Mouse (Mus musculus) cortical plate, adult 2 months (tissue): ENCODE data around the gene Ccdc91. TPM values are rescaled to one million over a fixed set of nuclear protein-coding genes. Genes with fewer than 3 reads are reported as not detected.
A peak's percentile ranks its signal among the peaks of the same experiment; 100 is the strongest.

ENCODE experiments used
- H3K27ac ChIP-seq: fragments of 200-500 bp; 2 replicates; pipeline ENCODE4 v1.5.1; 2012; ENCODE audit warnings: low read length, control low read depth, inconsistent platforms; ENCODE audit not compliant: insufficient read depth
- H3K4me1 ChIP-seq: fragments of 200-500 bp; 2 replicates; pipeline ENCODE4 v1.6.1; 2011; ENCODE audit warnings: low read length; ENCODE audit not compliant: control insufficient read depth, insufficient read depth
- H3K4me3 ChIP-seq: fragments of 200-500 bp; 2 replicates; pipeline ENCODE4 v1.5.1; 2011; ENCODE audit warnings: mild to moderate bottlenecking, low read length, control low read depth; ENCODE audit not compliant: insufficient read depth
- CTCF ChIP-seq: fragments of 200-500 bp; IDR thresholded peaks from 2 replicates; pipeline ENCODE4 v1.5.1; 2011; ENCODE audit warnings: mild to moderate bottlenecking, control low read depth, low read length; ENCODE audit not compliant: insufficient read depth; ENCODE audit errors: extremely low read depth
- POLR2A ChIP-seq: fragments of 200-500 bp; IDR thresholded peaks from 2 replicates; pipeline ENCODE4 v1.6.1; 2011; ENCODE audit warnings: mild to moderate bottlenecking, low read length, control low read depth; ENCODE audit not compliant: insufficient read depth; ENCODE audit errors: extremely low read depth
- polyA plus RNA-seq: library from polyadenylated mRNA; depleted of rRNA; stranded (reverse); fragments of >200 nt; gene quantifications from 2 replicates; pipeline ENCODE4 v1.2.3, GENCODE M21; 2012; rRNA removed

Gene Ccdc91
- 31.3 and 35.0 TPM in 2 replicates for polyA plus RNA-seq

DNA sequence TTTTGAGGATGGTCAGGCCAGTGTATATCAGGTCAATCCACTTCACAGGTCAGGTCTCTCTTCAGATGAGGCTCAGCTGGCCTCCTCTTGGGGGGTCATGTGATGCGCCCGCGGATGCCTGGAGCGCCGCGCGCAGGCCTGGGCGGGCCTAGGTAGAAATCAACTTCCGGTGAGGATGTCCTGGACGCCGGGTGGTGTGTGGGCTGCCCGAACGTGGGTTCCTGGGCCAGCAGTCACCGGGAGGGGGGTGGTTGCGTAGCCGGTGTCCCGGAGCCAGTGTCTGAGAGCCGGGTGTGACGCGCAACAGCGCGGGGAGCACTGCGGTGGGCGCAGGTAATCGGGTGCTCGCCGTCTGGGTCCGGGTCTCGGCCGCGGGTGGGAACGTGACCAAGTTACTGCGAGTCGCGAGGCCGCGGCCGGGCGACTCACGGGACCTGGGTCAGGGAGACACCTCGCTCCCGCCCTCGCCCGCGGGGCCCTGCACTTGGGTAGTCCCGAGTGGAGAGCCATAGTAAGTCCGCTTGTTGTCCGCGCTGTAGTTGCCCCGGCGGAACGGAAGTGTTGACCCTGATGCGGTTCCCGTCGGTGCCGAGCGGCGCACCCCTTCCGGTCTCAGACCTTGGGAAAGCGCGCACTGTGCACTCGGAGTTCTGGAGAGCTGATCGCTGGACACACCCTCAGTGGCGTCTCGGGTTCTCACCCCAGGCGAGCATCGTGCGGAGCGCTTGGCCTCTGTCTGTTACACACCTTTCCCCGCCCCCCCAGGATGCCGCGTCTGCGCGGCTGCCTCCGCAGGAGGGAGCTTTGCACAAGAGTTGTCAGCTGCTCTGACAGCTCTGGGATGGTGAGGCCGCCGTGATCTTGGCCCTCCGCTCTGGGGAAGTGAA lies at the start of gene Ccdc91:
Ccdc91 (plus strand) TSS at position 102 of the 887 bp plus-strand sequence.
- Histone ChIP-seq H3K4me3 (peak within 1 kb of the TSS; percentile 52), H3K4me1 (peaks cover 2% of the 10 kb centered on the region; the same call in 1 of the 2 replicates), H3K27ac (peak within 1 kb of the TSS; percentile 68)
- TF ChIP-seq POLR2A, result peak; percentile 71
- TF ChIP-seq CTCF, result no peak

DNA sequence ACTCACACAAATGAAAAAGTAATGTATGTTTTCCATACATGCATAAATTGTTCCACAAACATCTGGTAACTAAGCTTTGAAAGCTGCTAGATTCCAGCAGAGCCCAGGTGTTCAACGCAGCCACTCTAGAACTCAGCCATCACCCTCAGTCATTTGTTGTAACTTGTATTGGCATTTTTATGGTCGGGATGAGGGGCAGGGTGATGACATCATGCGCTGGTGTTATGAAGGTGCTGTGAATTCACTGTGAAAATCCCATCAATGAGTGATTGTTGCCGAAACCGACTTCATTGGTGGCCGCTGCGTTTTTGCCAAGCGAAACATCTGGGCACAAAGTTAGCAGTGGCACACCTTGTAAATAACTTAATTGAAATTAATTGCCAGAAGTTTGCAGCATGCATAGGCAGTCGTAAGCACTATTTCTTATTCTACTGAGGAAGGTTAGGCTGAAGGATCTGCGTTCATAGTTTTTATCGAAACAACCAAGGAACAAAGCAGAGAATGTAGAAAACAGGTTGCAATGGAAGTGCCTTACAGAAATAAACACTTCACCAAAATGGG lies 48.6 kb upstream of the Ccdc91 start:
- no peak overlapping the region for H3K27ac ChIP-seq
- TF ChIP-seq CTCF (no peak), POLR2A (no peak)

DNA sequence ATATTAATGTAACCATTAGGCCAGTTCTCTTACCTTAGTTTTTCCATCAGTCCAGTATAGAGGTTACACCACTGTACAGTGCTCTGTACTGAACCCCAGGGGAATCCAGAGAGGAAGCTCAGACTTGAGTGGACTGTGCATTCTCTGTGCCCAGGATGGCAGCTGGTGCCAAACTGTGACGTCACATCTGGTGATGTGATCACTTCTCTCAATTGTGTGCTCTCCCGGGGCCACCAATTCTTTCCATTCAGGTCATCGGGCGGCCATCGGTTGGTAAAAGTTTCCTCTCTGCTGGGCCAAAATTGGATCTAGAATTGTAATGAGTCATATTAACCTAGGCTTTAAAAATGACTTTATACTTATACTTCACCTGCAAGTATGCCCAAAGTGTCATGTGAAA lies 19.9 kb upstream of the Ccdc91 start:
- TF ChIP-seq POLR2A, result no peak
- no peak for TF ChIP-seq CTCF
- no peaks in the 10 kb centered on the region for H3K4me1 ChIP-seq
- H3K4me3 ChIP-seq, result no peak overlapping the region
- no peak overlapping the region for H3K27ac ChIP-seq

More for the DNA sequence above, 48.6 kb upstream of the Ccdc91 start:
- Histone ChIP-seq H3K4me3 (no peak overlapping the region), H3K4me1 (no peaks in the 10 kb centered on the region)

DNA sequence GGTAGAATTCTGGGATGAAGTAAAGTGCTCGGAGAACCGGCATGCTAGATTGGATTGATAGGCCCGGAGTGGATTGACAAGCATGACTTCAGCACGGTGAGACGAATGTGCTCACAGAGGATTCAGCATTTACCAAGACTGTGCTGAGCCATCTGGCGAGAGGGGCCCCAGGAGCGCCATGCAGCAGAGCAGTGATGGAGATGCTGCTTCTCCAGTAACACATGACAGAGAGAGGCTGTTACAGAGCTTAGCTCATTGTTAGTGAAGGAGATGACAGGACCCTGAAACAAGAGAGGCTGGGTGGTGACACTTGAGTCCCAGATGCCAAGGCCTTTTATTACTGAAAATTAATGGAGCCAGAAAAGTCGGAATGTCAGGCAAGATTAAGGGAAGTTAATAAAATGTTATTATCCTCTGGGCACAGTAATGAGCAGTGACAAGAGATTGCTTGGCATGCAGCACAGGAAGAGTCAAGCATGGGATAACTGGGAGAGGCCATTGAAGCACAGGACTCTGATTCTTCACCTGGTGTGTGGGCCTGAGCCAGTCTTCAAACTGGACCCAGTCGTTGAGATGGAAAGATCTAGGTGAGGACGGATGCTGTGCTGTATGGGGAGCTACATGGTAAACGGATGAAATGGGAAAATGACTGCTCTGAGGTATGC lies 16.9 kb upstream of the Ccdc91 start:
- TF ChIP-seq CTCF (no peak), POLR2A (no peak)
- H3K27ac ChIP-seq, result no peak overlapping the region
- no peaks in the 10 kb centered on the region for H3K4me1 ChIP-seq
- no peak overlapping the region for H3K4me3 ChIP-seq

DNA sequence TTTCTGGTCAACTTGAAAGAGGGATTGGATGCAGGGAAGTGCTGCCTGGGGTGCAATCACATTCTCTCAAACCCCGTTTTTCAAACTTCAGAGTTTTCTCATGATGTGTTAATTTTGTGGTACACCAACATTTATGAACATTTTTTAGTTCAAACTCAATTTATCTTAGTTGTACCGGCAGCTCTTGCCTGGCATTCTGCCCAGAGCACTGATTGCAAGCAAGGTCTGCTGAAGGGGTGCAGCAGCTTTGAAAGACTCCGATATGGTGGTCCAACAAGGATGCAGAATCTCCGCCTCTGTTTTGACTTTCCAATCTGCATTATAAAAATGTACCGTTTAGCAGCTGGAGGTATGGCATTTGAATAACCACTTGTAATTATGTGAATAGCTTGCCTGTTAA lies 5.6 kb upstream of the Ccdc91 start:
- H3K4me1 ChIP-seq, result no peaks in the 10 kb centered on the region
- no peak overlapping the region for H3K27ac ChIP-seq
- no peak overlapping the region for H3K4me3 ChIP-seq
- no peak for TF ChIP-seq POLR2A
- no peak for TF ChIP-seq CTCF

DNA sequence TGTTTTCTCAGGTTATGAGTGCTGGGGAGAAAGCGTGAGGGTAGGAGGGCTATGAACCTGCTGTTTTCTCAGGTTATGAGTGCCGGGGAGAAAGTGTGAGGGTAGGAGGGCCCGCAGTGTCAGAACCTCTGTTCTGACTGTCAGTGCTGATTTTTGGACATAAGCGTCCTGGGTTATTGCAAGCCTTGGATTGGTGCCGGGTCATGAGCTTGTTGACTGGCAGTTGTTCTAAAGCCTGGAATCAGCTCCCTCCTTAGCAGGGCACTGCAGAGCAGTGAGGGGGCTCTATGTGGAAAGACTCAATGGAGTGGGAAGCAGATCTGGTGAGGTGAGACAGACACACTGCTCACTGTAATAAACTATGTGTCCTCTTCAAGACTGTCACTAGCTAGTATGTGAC lies 5.5 kb downstream of the Ccdc91 start:
- H3K27ac ChIP-seq, result no peak overlapping the region
- H3K4me3 ChIP-seq, result no peak overlapping the region
- H3K4me1 ChIP-seq, result peaks cover 2% of the 10 kb centered on the region; the same call in 1 of the 2 replicates
- TF ChIP-seq CTCF, result no peak
- TF ChIP-seq POLR2A, result no peak

DNA sequence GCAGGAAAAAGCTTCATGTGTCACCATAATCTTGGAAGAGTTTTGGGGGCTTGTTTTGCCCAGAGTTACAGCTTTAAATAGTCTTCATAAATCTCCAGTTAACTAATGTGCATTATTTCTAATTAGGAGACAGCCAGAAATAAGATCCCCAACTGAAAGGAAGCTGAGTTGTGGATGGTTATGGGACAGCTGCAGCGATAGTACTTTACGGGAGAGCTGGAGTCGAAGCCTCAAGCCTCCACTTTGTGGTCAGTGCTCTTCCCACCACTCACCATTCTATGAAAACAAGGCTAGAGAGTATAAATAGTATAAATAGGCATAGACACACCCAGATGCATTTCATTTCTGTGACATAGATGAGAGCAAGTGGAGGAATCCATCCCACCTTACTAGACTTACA lies 14.5 kb downstream of the Ccdc91 start:
- Histone ChIP-seq H3K4me3 (no peak overlapping the region), H3K27ac (no peak overlapping the region), H3K4me1 (no peaks in the 10 kb centered on the region)
- TF ChIP-seq POLR2A (no peak), CTCF (no peak)

DNA sequence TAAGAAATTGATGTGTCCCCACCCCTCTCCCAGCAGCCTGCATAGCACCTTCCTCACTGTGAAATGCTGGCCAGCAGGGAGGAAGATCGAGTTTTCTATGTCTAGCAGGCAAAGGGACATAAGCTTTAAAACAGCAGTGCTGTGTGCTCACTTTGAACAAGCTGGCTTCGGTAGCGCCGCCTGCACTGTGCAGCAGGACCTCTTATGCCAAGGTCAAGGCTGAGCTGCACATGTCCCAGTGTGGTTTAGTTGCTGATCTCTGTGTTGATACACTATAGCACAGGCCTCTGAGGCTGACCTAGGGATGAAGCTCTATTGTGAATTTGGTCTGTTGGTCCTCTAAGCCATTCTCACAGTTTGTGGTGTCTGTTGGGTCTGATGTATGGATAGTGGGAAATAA lies 16.9 kb downstream of the Ccdc91 start:
- no peak for TF ChIP-seq POLR2A
- TF ChIP-seq CTCF, result no peak
- H3K4me1 ChIP-seq, result no peaks in the 10 kb centered on the region
- H3K27ac ChIP-seq, result no peak overlapping the region
- H3K4me3 ChIP-seq, result no peak overlapping the region

DNA sequence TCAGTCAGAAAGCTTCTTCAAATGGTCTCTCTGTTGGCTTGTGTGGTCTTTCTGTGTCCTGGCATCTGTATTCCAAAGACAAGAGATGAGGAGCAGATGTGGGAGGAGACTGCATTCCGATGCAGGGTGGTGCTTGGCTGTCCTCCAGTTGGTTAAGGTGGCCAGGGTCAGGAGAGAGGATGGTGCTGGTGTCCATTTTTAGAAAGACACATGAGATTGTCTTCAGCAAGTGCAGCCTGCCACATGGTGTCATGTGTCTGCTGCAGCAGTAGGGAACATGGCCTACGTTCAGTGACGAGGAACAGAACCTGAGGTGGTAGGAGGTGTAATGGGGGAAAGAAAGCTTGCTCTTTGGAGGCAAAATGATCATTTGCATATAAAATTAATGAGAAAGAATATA lies 25.8 kb downstream of the Ccdc91 start:
- Histone ChIP-seq H3K4me1 (peaks cover 2% of the 10 kb centered on the region; the same call in 1 of the 2 replicates), H3K27ac (no peak overlapping the region), H3K4me3 (no peak overlapping the region)
- TF ChIP-seq CTCF, result no peak
